Mouse (Mus musculus): Measurements from ENCODE around the gene Antxr2. TPM values are rescaled to one million over a fixed set of nuclear protein-coding genes. Genes with fewer than 3 reads are reported as not detected.

Antxr2 gene
- polyA plus RNA-seq, 1 experiment: 23.1 TPM

DNA sequence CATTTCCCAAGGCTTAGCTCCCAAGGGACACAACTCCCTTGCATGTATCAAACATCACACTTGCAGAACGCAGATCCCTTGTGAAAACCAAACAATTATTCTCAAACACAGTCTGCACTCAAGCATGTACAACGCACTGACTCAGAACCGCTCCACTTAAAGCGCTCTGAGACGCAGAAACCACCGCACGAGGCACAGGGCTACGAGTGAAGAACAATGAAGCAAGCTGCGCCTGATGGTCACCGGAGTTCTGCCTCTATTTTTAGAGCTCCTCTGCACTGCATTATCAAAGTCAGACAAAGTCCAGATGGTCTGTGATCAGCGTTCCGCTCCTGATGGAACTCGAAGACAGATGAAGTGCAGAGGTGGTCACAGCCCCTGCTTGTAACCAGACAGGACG is 50.4 kb downstream of the Antxr2 start:
- H3ac ChIP-seq (ENCODE audit: control insufficient read depth, insufficient read length): no peak overlapping the region
- no peak overlapping the region for H3K4me3 ChIP-seq
- no peaks in the 10 kb centered on the region for H3K27me3 ChIP-seq (ENCODE audit: control insufficient read depth, insufficient read depth, insufficient read length)
- peaks cover 24% of the 10 kb centered on the region for H3K79me2 ChIP-seq (ENCODE audit: control insufficient read depth, insufficient read depth)
- TF ChIP-seq USF1 (IDR thresholded peaks at IDR 0.05; ENCODE audit: low read depth) (no peak), POLR2AphosphoS2 (IDR thresholded peaks at IDR 0.05; ENCODE audit: insufficient read length, low read depth) (no peak), MYOD1 (IDR thresholded peaks at IDR 0.05; ENCODE audit: control insufficient read depth in 1 of 3, insufficient read length in 2 of 3, low read depth in 2 of 3) (no peak), REST (IDR thresholded peaks at IDR 0.05; ENCODE audit: insufficient read depth, insufficient read length) (no peak), SRF (IDR thresholded peaks at IDR 0.05; ENCODE audit: control insufficient read depth, insufficient read length, low read depth) (no peak), POLR2A (IDR thresholded peaks at IDR 0.05; ENCODE audit: insufficient read length, low read depth) (no peak), MYOG (IDR thresholded peaks at IDR 0.05; ENCODE audit: control insufficient read depth in 1 of 3, insufficient read depth in 1 of 3, insufficient read length in 2 of 3, low read depth in 2 of 3) (no peak), TCF3 (IDR thresholded peaks at IDR 0.05; ENCODE audit: insufficient read length, low read depth) (no peak), MAX (IDR thresholded peaks at IDR 0.05; ENCODE audit: low read depth) (no peak), CEBPB (IDR thresholded peaks at IDR 0.05; ENCODE audit: insufficient read depth, poor library complexity, severe bottlenecking) (no peak), TCF12 (IDR thresholded peaks at IDR 0.05; ENCODE audit: insufficient read depth, poor library complexity, severe bottlenecking) (no peak), E2F4 (IDR thresholded peaks at IDR 0.05; ENCODE audit: insufficient read depth) (no peak)
- no peak overlapping the region for H3K4me2 ChIP-seq (ENCODE audit: low read depth)
- peaks cover 50% of the 10 kb centered on the region for H3K36me3 ChIP-seq (ENCODE audit: control insufficient read depth, insufficient read depth)

DNA sequence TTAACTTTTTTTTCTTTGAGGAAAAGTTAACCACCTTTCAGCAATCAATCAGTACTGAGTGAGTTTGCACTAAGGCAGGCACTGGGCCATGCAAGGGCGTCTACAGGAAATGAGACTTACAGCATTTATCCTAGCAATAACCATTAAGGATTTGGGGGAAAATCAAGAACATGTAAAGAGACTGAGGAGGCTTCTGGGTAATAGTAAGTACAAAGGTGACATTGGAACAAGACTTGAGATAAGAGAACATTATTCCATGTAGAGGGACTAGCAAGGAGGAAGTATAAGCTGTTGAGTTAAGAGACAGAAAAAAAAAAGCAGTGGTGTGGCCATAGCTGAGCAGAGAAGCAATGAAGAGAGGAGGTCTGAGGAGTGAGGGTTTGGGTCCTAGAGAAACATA is 57.5 kb downstream of the Antxr2 start:
- TF ChIP-seq MYOG (IDR thresholded peaks at IDR 0.05; ENCODE audit: control insufficient read depth in 1 of 3, insufficient read depth in 1 of 3, insufficient read length in 2 of 3, low read depth in 2 of 3) (no peak), USF1 (IDR thresholded peaks at IDR 0.05; ENCODE audit: low read depth) (no peak), TCF3 (IDR thresholded peaks at IDR 0.05; ENCODE audit: insufficient read length, low read depth) (no peak), REST (IDR thresholded peaks at IDR 0.05; ENCODE audit: insufficient read depth, insufficient read length) (no peak), CEBPB (IDR thresholded peaks at IDR 0.05; ENCODE audit: insufficient read depth, poor library complexity, severe bottlenecking) (no peak), E2F4 (IDR thresholded peaks at IDR 0.05; ENCODE audit: insufficient read depth) (no peak), POLR2A (IDR thresholded peaks at IDR 0.05; ENCODE audit: insufficient read length, low read depth) (no peak), SRF (IDR thresholded peaks at IDR 0.05; ENCODE audit: control insufficient read depth, insufficient read length, low read depth) (no peak), MAX (IDR thresholded peaks at IDR 0.05; ENCODE audit: low read depth) (no peak), POLR2AphosphoS2 (IDR thresholded peaks at IDR 0.05; ENCODE audit: insufficient read length, low read depth) (no peak), MYOD1 (IDR thresholded peaks at IDR 0.05; ENCODE audit: control insufficient read depth in 1 of 3, insufficient read length in 2 of 3, low read depth in 2 of 3) (no peak), TCF12 (IDR thresholded peaks at IDR 0.05; ENCODE audit: insufficient read depth, poor library complexity, severe bottlenecking) (no peak)
- Histone ChIP-seq H3K36me3 (ENCODE audit: control insufficient read depth, insufficient read depth) (peaks cover 38% of the 10 kb centered on the region), H3K79me2 (ENCODE audit: control insufficient read depth, insufficient read depth) (no peaks in the 10 kb centered on the region), H3K27me3 (ENCODE audit: control insufficient read depth, insufficient read depth, insufficient read length) (no peaks in the 10 kb centered on the region), H3K4me3 (no peak overlapping the region), H3ac (ENCODE audit: control insufficient read depth, insufficient read length) (no peak overlapping the region), H3K4me2 (ENCODE audit: low read depth) (no peak overlapping the region)

DNA sequence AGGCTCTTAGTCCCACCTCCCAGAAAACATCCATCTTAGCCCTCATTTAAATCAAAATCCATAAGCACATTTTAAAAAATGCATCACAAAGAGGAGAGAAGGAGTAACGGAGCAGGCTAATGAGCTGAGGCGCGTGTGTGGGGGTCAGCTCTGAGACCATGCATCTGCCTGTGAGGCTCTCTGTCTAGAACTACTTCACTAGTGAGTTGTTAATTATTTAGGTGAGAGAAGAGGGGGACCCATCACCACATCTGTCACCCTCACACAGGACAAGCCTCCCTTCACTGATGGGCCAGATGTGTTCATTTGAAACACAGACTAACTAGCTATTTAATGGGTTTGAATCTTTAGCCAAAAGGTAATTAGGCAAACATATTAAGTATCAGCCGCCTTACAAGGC is 58.8 kb downstream of the Antxr2 start:
- Histone ChIP-seq H3ac (ENCODE audit: control insufficient read depth, insufficient read length) (no peak overlapping the region), H3K36me3 (ENCODE audit: control insufficient read depth, insufficient read depth) (peaks cover 34% of the 10 kb centered on the region), H3K27me3 (ENCODE audit: control insufficient read depth, insufficient read depth, insufficient read length) (no peaks in the 10 kb centered on the region), H3K79me2 (ENCODE audit: control insufficient read depth, insufficient read depth) (no peaks in the 10 kb centered on the region), H3K4me2 (ENCODE audit: low read depth) (no peak overlapping the region), H3K4me3 (no peak overlapping the region)
- TF ChIP-seq TCF3 (IDR thresholded peaks at IDR 0.05; ENCODE audit: insufficient read length, low read depth): no peak
- no peak for TF ChIP-seq CEBPB (IDR thresholded peaks at IDR 0.05; ENCODE audit: insufficient read depth, poor library complexity, severe bottlenecking)
- TF ChIP-seq MYOG (IDR thresholded peaks at IDR 0.05; ENCODE audit: control insufficient read depth in 1 of 3, insufficient read depth in 1 of 3, insufficient read length in 2 of 3, low read depth in 2 of 3): no peak
- TF ChIP-seq SRF (IDR thresholded peaks at IDR 0.05; ENCODE audit: control insufficient read depth, insufficient read length, low read depth): no peak

DNA sequence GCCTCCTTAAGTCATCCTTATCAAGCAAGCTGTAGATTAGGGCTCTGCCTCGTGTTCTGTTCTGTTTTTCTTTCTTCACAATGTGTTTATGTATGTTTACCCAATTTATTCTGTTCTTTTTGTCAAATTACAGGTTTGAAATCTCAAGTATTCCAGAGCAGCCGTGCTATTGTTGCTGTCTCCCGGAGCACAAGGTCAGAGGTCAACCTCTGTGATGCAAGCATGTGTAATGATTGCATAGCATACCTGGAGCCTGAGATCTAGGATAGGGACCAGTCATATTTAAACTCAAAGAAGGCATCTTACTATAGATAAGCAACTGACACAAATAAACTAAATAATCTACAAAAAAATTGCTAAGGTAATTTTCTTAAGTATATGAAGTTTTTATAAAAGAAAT is 59.6 kb downstream of the Antxr2 start:
- Histone ChIP-seq H3K27me3 (ENCODE audit: control insufficient read depth, insufficient read depth, insufficient read length) (no peaks in the 10 kb centered on the region), H3K4me2 (ENCODE audit: low read depth) (no peak overlapping the region), H3ac (ENCODE audit: control insufficient read depth, insufficient read length) (no peak overlapping the region), H3K79me2 (ENCODE audit: control insufficient read depth, insufficient read depth) (no peaks in the 10 kb centered on the region), H3K4me3 (no peak overlapping the region), H3K36me3 (ENCODE audit: control insufficient read depth, insufficient read depth) (peaks cover 41% of the 10 kb centered on the region)
- TF ChIP-seq USF1 (IDR thresholded peaks at IDR 0.05; ENCODE audit: low read depth) (no peak), POLR2AphosphoS2 (IDR thresholded peaks at IDR 0.05; ENCODE audit: insufficient read length, low read depth) (no peak), CEBPB (IDR thresholded peaks at IDR 0.05; ENCODE audit: insufficient read depth, poor library complexity, severe bottlenecking) (0 out of 2 replicates have a peak, but pooled peaks have one; percentile 39), TCF12 (IDR thresholded peaks at IDR 0.05; ENCODE audit: insufficient read depth, poor library complexity, severe bottlenecking) (no peak), MYOG (IDR thresholded peaks at IDR 0.05; ENCODE audit: control insufficient read depth in 1 of 3, insufficient read depth in 1 of 3, insufficient read length in 2 of 3, low read depth in 2 of 3) (no peak), REST (IDR thresholded peaks at IDR 0.05; ENCODE audit: insufficient read depth, insufficient read length) (no peak), POLR2A (IDR thresholded peaks at IDR 0.05; ENCODE audit: insufficient read length, low read depth) (no peak), E2F4 (IDR thresholded peaks at IDR 0.05; ENCODE audit: insufficient read depth) (no peak), SRF (IDR thresholded peaks at IDR 0.05; ENCODE audit: control insufficient read depth, insufficient read length, low read depth) (no peak)

DNA sequence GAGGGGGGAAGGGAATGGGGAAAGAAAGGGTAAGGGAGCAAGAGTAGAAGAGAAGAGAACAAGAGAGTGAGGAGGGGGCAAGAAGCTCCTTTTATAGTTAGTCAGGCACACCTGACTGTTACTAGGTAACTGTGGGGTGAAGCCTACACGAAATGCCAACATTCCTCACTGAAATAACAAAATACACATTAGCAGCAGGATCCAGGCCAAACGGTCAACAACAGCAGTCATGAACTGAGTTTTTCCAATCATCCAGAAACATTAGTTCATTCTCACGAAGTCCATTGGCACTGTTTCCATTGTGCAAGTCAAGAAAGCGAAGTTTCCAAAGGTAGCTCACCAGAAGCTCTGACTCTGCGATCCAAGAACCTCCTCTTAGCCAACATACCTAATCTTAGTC is 63.8 kb downstream of the Antxr2 start:
- no peak for TF ChIP-seq TCF3 (IDR thresholded peaks at IDR 0.05; ENCODE audit: insufficient read length, low read depth)
- no peak for TF ChIP-seq REST (IDR thresholded peaks at IDR 0.05; ENCODE audit: insufficient read depth, insufficient read length)
- no peak for TF ChIP-seq MYOD1 (IDR thresholded peaks at IDR 0.05; ENCODE audit: control insufficient read depth in 1 of 3, insufficient read length in 2 of 3, low read depth in 2 of 3)
- TF ChIP-seq E2F4 (IDR thresholded peaks at IDR 0.05; ENCODE audit: insufficient read depth): no peak
- no peak for TF ChIP-seq MYOG (IDR thresholded peaks at IDR 0.05; ENCODE audit: control insufficient read depth in 1 of 3, insufficient read depth in 1 of 3, insufficient read length in 2 of 3, low read depth in 2 of 3)
- TF ChIP-seq POLR2AphosphoS2 (IDR thresholded peaks at IDR 0.05; ENCODE audit: insufficient read length, low read depth): no peak
- no peak for TF ChIP-seq MAX (IDR thresholded peaks at IDR 0.05; ENCODE audit: low read depth)
- Histone ChIP-seq H3ac (ENCODE audit: control insufficient read depth, insufficient read length) (no peak overlapping the region), H3K4me3 (no peak overlapping the region), H3K79me2 (ENCODE audit: control insufficient read depth, insufficient read depth) (no peaks in the 10 kb centered on the region), H3K27me3 (ENCODE audit: control insufficient read depth, insufficient read depth, insufficient read length) (no peaks in the 10 kb centered on the region), H3K4me2 (ENCODE audit: low read depth) (no peak overlapping the region), H3K36me3 (ENCODE audit: control insufficient read depth, insufficient read depth) (peaks cover 41% of the 10 kb centered on the region)
